Mouse (Mus musculus) megakaryocyte-erythroid progenitor cell, adult 5 weeks (primary cell): ENCODE results near the gene Fbln7. TPM values are rescaled to one million over a fixed set of nuclear protein-coding genes. Genes with fewer than 3 reads are reported as not detected.

Source experiments
- polyA plus RNA-seq: library from polyadenylated mRNA; stranded (reverse); fragments of >175 nt; gene quantifications from 2 replicates; pipeline ENCODE4 v1.2.3, GENCODE M21; 2012

Fbln7 gene
- not detected in 2 replicates for polyA plus RNA-seq

GRCm38 (mm10) chr2:128862636-128863035, at the start of gene Fbln7:
Gene Fbln7, plus strand, starts transcription at chr2:128862981.

GRCm38 (mm10) chr2:128817786-128818681, 44.7 kb upstream of the Fbln7 start, which contains the start of gene Tmem87b:
Gene Tmem87b, plus strand, starts transcription at chr2:128818118.

GRCm38 (mm10) chr2:128943538-128944528, 81.1 kb downstream of the Fbln7 start, which contains the start of gene Zc3h8:
Gene Zc3h8, minus strand, starts transcription at chr2:128944077.

Other genes starting within 250 kb of the Fbln7 start
- 38.5 and 38.6 TPM in 2 replicates for gene Anapc1, start 175.6 kb upstream of the Fbln7 start, polyA plus RNA-seq
- gene Mertk, start 164.0 kb upstream of the Fbln7 start, polyA plus RNA-seq = 0.04 TPM in 1 of 2 replicates, not detected in the other
- gene Tmem87b, start 44.9 kb upstream of the Fbln7 start, polyA plus RNA-seq = 1.9 and 2.4 TPM in 2 replicates
- gene Zc3h8, start 81.1 kb downstream of the Fbln7 start, polyA plus RNA-seq = 1.2 and 1.3 TPM in 2 replicates
- 2.2 and 2.4 TPM in 2 replicates for gene Zc3h6, start 104.4 kb downstream of the Fbln7 start, polyA plus RNA-seq
- gene Gm10762, start 104.7 kb downstream of the Fbln7 start, polyA plus RNA-seq = 9.9 and 10.4 TPM in 2 replicates
- gene Vinac1, start 185.2 kb downstream of the Fbln7 start, polyA plus RNA-seq = not detected in 2 replicates
- gene Ttl, start 203.0 kb downstream of the Fbln7 start, polyA plus RNA-seq = 1.8 and 2.5 TPM in 2 replicates
- gene Polr1b, start 238.0 kb downstream of the Fbln7 start, polyA plus RNA-seq = 18.3 and 19.6 TPM in 2 replicates